Mouse (Mus musculus) forebrain, embryonic 15.5 days (tissue): ENCODE results near the gene Lamtor5. TPM values are rescaled to one million over a fixed set of nuclear protein-coding genes. Genes with fewer than 3 reads are reported as not detected.

Experiments used
- ATAC-seq: fragments of 200-750 bp; cut with Nextera tagmentation; replicated peaks from 2 replicates; pipeline ENCODE4 v1.8.0; 2017; ENCODE audit warnings: mild to moderate bottlenecking, moderate TSS enrichment, moderate library complexity
- H3K27ac ChIP-seq: fragments of 300-500 bp; sonication (generic); replicated peaks from 2 replicates; pipeline ENCODE4 v1.5.1; 2015; ENCODE audit warnings: mild to moderate bottlenecking, inconsistent platforms
- H3K27me3 ChIP-seq: fragments of 300-500 bp; sonication (generic); 2 replicates; pipeline ENCODE4 v1.6.1; 2015; ENCODE audit warnings: inconsistent platforms
- H3K36me3 ChIP-seq: fragments of 300-500 bp; sonication (generic); 2 replicates; pipeline ENCODE4 v1.6.1; 2015; ENCODE audit warnings: mild to moderate bottlenecking, inconsistent platforms
- H3K4me1 ChIP-seq: fragments of 300-500 bp; sonication (generic); 2 replicates; pipeline ENCODE4 v1.6.1; 2015; ENCODE audit warnings: inconsistent platforms
- H3K4me2 ChIP-seq: fragments of 300-500 bp; sonication (generic); replicated peaks from 2 replicates; pipeline ENCODE4 v1.6.1; 2015; ENCODE audit warnings: mild to moderate bottlenecking, inconsistent platforms
- H3K4me3 ChIP-seq: fragments of 300-500 bp; sonication (generic); 2 replicates; pipeline ENCODE4 v1.5.1; 2015; ENCODE audit warnings: mild to moderate bottlenecking, inconsistent platforms
- H3K9ac ChIP-seq: fragments of 300-500 bp; sonication (generic); replicated peaks from 2 replicates; pipeline ENCODE4 v1.6.1; 2015; ENCODE audit warnings: mild to moderate bottlenecking, inconsistent platforms
- H3K9me3 ChIP-seq: fragments of 300-500 bp; sonication (generic); 2 replicates; pipeline ENCODE4 v1.6.1; 2016; ENCODE audit warnings: inconsistent platforms
- WGBS: fragments of 180-500 bp; shearing (Covaris S2); methylation state at CpG from one replicate; pipeline ENCODE4 v1.1.7; 2015; ENCODE audit warnings: mixed read lengths; 5-methylcytosine and 5-hydroxymethylcytosine counted together
- polyA plus RNA-seq: library from polyadenylated mRNA; unstranded; fragments of >200 nt; fragmentation: Nextera tagmentation; extraction: Ambion mirVana; gene quantifications from 2 replicates; pipeline ENCODE4 v1.2.1, GENCODE M21; 2015

The Lamtor5 gene
- polyA plus RNA-seq: 213 and 228 TPM in 2 replicates

GRCm38 (mm10) chr3:107278479-107279269, at the start of gene Lamtor5:
Gene Lamtor5 (plus strand): TSS chr3:107278858.
- 3% methylated on average over 43 of the region's 43 CpGs for WGBS
- Histone ChIP-seq H3K4me3 (peak within 1 kb of the TSS; percentile 84), H3K27me3 (no peaks in the 10 kb centered on the region), H3K9me3 (no peaks in the 10 kb centered on the region), H3K27ac (peak within 1 kb of the TSS; percentile 10), H3K4me2 (peak within 1 kb of the TSS; percentile 62), H3K9ac (peak within 1 kb of the TSS; percentile 76), H3K4me1 (peaks cover 19% of the 10 kb centered on the region), H3K36me3 (peaks cover 18% of the 10 kb centered on the region)
- ATAC-seq: peak; percentile 92

- H3K27ac ChIP-seq: no peak overlapping the region
Observed at GRCm38 (mm10) chr3:107229221-107229620, 49.4 kb upstream of the Lamtor5 start.

GRCm38 (mm10) chr3:107229822-107230221, 48.8 kb upstream of the Lamtor5 start:
- Histone ChIP-seq H3K4me2 (no peak overlapping the region), H3K27me3 (no peaks in the 10 kb centered on the region), H3K9me3 (no peaks in the 10 kb centered on the region), H3K9ac (no peak overlapping the region), H3K27ac (no peak overlapping the region), H3K4me1 (no peaks in the 10 kb centered on the region), H3K4me3 (no peak overlapping the region), H3K36me3 (no peaks in the 10 kb centered on the region)
- WGBS: 77% methylated on average over 5 of the region's 5 CpGs
- no peak for ATAC-seq

More at GRCm38 (mm10) chr3:107229221-107229620, 49.4 kb upstream of the Lamtor5 start:
- no peaks in the 10 kb centered on the region for H3K36me3 ChIP-seq
- H3K9ac ChIP-seq: no peak overlapping the region
- H3K4me3 ChIP-seq: no peak overlapping the region
- no peak for ATAC-seq
- H3K27me3 ChIP-seq: no peaks in the 10 kb centered on the region
- H3K9me3 ChIP-seq: no peaks in the 10 kb centered on the region
- WGBS: 86% methylated on average over 5 of the region's 5 CpGs
- H3K4me2 ChIP-seq: no peak overlapping the region
- no peaks in the 10 kb centered on the region for H3K4me1 ChIP-seq

GRCm38 (mm10) chr3:107230527-107230926, 48.1 kb upstream of the Lamtor5 start, which contains the start of gene A630076J17Rik:
Gene A630076J17Rik (plus strand): TSS chr3:107230614.
- no peaks in the 10 kb centered on the region for H3K4me1 ChIP-seq
- H3K4me2 ChIP-seq: no peak within 1 kb of the TSS
- H3K27ac ChIP-seq: no peak within 1 kb of the TSS
- WGBS: 72% methylated on average over 1 of the region's 1 CpGs
- no peaks in the 10 kb centered on the region for H3K27me3 ChIP-seq
- no peak within 1 kb of the TSS for H3K4me3 ChIP-seq
- H3K36me3 ChIP-seq: no peaks in the 10 kb centered on the region
- ATAC-seq: no peak
- no peaks in the 10 kb centered on the region for H3K9me3 ChIP-seq
- H3K9ac ChIP-seq: no peak within 1 kb of the TSS

- H3K27me3 ChIP-seq: no peaks in the 10 kb centered on the region
- H3K36me3 ChIP-seq: no peaks in the 10 kb centered on the region
- H3K9ac ChIP-seq: no peak overlapping the region
- no peaks in the 10 kb centered on the region for H3K4me1 ChIP-seq
- H3K4me3 ChIP-seq: no peak overlapping the region
- no peak for ATAC-seq
- no peak overlapping the region for H3K27ac ChIP-seq
- H3K9me3 ChIP-seq: no peaks in the 10 kb centered on the region
- no peak overlapping the region for H3K4me2 ChIP-seq
- WGBS: 70% methylated on average over 4 of the region's 4 CpGs
Observed at GRCm38 (mm10) chr3:107231202-107231601, 47.5 kb upstream of the Lamtor5 start.

GRCm38 (mm10) chr3:107233351-107233813, 45.3 kb upstream of the Lamtor5 start:
- Histone ChIP-seq H3K4me3 (no peak overlapping the region), H3K4me2 (0 out of 2 replicates have a peak overlapping the region, but pooled peaks have one; percentile 17), H3K36me3 (no peaks in the 10 kb centered on the region), H3K9ac (no peak overlapping the region), H3K4me1 (no peaks in the 10 kb centered on the region), H3K27ac (no peak overlapping the region), H3K9me3 (no peaks in the 10 kb centered on the region), H3K27me3 (no peaks in the 10 kb centered on the region)
- peak; percentile 78 for ATAC-seq
- 5% methylated on average over 11 of the region's 11 CpGs for WGBS

GRCm38 (mm10) chr3:107233945-107234344, 44.7 kb upstream of the Lamtor5 start:
- Histone ChIP-seq H3K4me2 (no peak overlapping the region), H3K9me3 (no peaks in the 10 kb centered on the region), H3K36me3 (no peaks in the 10 kb centered on the region), H3K27ac (no peak overlapping the region), H3K4me1 (no peaks in the 10 kb centered on the region), H3K27me3 (no peaks in the 10 kb centered on the region), H3K4me3 (no peak overlapping the region), H3K9ac (no peak overlapping the region)
- peak; percentile 41 for ATAC-seq
- WGBS: 41% methylated on average over 2 of the region's 2 CpGs

- Histone ChIP-seq H3K9ac (no peak overlapping the region), H3K4me3 (no peak overlapping the region), H3K4me2 (no peak overlapping the region), H3K9me3 (no peaks in the 10 kb centered on the region), H3K27ac (no peak overlapping the region), H3K4me1 (peaks cover 10% of the 10 kb centered on the region; the same call in 1 of the 2 replicates), H3K36me3 (no peaks in the 10 kb centered on the region), H3K27me3 (no peaks in the 10 kb centered on the region)
- ATAC-seq: no peak
- 58% methylated on average over 2 of the region's 2 CpGs for WGBS
Observed at GRCm38 (mm10) chr3:107238051-107238450, 40.6 kb upstream of the Lamtor5 start.

GRCm38 (mm10) chr3:107238471-107238980, 40.1 kb upstream of the Lamtor5 start:
- Histone ChIP-seq H3K36me3 (no peaks in the 10 kb centered on the region), H3K4me1 (peaks cover 10% of the 10 kb centered on the region; the same call in 1 of the 2 replicates), H3K27ac (no peak overlapping the region), H3K9me3 (no peaks in the 10 kb centered on the region), H3K4me3 (no peak overlapping the region), H3K4me2 (no peak overlapping the region), H3K27me3 (no peaks in the 10 kb centered on the region), H3K9ac (no peak overlapping the region)
- WGBS: 90% methylated on average over 8 of the region's 8 CpGs
- ATAC-seq: no peak

- H3K4me2 ChIP-seq: no peak within 1 kb of the TSS
- no peaks in the 10 kb centered on the region for H3K27me3 ChIP-seq
- no peak within 1 kb of the TSS for H3K27ac ChIP-seq
- ATAC-seq: no peak
- H3K9ac ChIP-seq: no peak within 1 kb of the TSS
- H3K36me3 ChIP-seq: no peaks in the 10 kb centered on the region
- 90% methylated on average over 9 of the region's 9 CpGs for WGBS
- H3K9me3 ChIP-seq: no peaks in the 10 kb centered on the region
- peaks cover 10% of the 10 kb centered on the region; the same call in 1 of the 2 replicates for H3K4me1 ChIP-seq
- H3K4me3 ChIP-seq: no peak within 1 kb of the TSS
Observed at GRCm38 (mm10) chr3:107239607-107240006, 39.1 kb upstream of the Lamtor5 start, which contains the start of gene Prok1. Gene Prok1 (minus strand): TSS chr3:107239707.

- Histone ChIP-seq H3K9ac (no peak overlapping the region), H3K36me3 (no peaks in the 10 kb centered on the region), H3K4me1 (peaks cover 10% of the 10 kb centered on the region; the same call in 1 of the 2 replicates), H3K9me3 (no peaks in the 10 kb centered on the region), H3K27ac (no peak overlapping the region), H3K4me2 (0 out of 2 replicates have a peak overlapping the region, but pooled peaks have one; percentile 2), H3K27me3 (no peaks in the 10 kb centered on the region), H3K4me3 (no peak overlapping the region)
- peak; percentile 60 for ATAC-seq
- WGBS: 13% methylated on average over 14 of the region's 14 CpGs
Observed at GRCm38 (mm10) chr3:107241389-107242094, 37.1 kb upstream of the Lamtor5 start.

GRCm38 (mm10) chr3:107246876-107247275, 31.8 kb upstream of the Lamtor5 start:
- no peak overlapping the region for H3K4me2 ChIP-seq
- WGBS: 80% methylated on average over 6 of the region's 6 CpGs
- no peaks in the 10 kb centered on the region for H3K36me3 ChIP-seq
- H3K4me1 ChIP-seq: peaks cover 4% of the 10 kb centered on the region; the same call in 1 of the 2 replicates
- ATAC-seq: no peak
- H3K27ac ChIP-seq: no peak overlapping the region
- H3K27me3 ChIP-seq: no peaks in the 10 kb centered on the region
- H3K9ac ChIP-seq: no peak overlapping the region
- H3K4me3 ChIP-seq: no peak overlapping the region
- no peaks in the 10 kb centered on the region for H3K9me3 ChIP-seq
